Mouse (Mus musculus): Measurements from ENCODE around the gene Mylpf. TPM values are rescaled to one million over a fixed set of nuclear protein-coding genes. Genes with fewer than 3 reads are reported as not detected.
"Not testable (repeated sequence)": the region's sequence is repeated elsewhere in the genome, so short reads cannot be mapped to it uniquely, and the experiment has no call there.

Gene Mylpf
- 27.8 and 37.5 TPM in 2 replicates for polyA plus RNA-seq (2014; fragmentation: Nextera tagmentation; extraction: Ambion mirVana)

DNA sequence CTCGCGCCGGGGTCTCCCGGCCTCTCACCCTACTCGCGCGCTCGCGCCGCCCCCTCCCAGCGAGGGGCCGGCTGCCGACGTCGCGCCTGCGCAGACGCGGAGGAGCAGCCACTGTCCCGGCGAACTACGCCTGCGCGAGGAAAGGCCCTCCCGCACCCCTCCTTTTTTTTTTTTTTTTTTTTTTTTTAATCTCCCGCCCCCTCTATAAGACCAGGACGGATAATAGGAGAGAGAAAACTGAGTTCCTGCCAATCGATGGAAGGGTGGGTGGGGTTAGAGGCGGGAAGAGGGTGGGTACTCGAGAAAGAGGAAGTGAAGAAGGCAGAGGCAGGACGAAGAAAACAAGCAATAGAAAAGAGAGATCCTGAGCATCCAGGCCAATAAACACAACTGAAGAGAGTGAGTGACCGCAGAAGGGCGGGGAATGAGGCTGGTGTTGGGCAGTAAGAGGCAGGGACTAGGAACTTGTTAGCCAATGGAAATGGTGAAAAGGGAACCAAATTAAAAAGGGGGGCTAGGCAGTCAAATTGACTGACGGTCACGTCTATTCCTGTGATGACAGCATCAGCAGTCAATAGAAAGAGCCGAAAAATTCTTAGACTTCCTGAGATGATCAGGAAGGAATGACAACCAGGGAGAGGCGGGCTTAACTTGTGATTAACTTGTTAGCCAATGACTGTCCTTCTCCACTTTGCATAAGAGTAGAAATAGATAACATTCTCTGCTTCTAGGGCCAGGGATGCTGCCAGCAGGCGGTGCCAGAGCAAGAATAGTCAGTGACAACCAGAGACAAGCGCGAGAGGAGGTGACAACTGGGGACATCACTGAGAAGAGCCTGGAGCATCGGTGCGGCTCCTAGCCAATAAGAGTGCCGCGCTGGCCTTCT, at the start of gene Mylpf:
Gene Mylpf, plus strand, starts transcription at position 338 of the 886 bp plus-strand sequence.
- peak; percentile 88 for ATAC-seq (replicated peaks; ENCODE audit: insufficient number of reproducible peaks, low FRiP score, low TSS enrichment)
- WGBS (ENCODE audit: insufficient replicate concordance), result under 1% methylated on average over 44 of the region's 44 CpGs
- Histone ChIP-seq H3K9me3 (replicated peaks; ENCODE audit: control insufficient read depth, low read length) (no peaks in the 10 kb centered on the region), H3K27me3 (ENCODE audit: control insufficient read depth, insufficient read depth, low read length) (no peaks in the 10 kb centered on the region), H3K36me3 (ENCODE audit: control insufficient read depth, insufficient read depth, low read length) (no peaks in the 10 kb centered on the region), H3K4me2 (peak within 1 kb of the TSS; percentile 98), H3K4me3 (ENCODE audit: low read depth, low read length) (peak within 1 kb of the TSS; percentile 94), H3K4me1 (ENCODE audit: control insufficient read depth, insufficient read depth, low read length) (peaks cover 23% of the 10 kb centered on the region), H3K27ac (ENCODE audit: low read depth, low read length) (peak within 1 kb of the TSS; percentile 93), H3K9ac (ENCODE audit: low read depth, low read length) (peak within 1 kb of the TSS; percentile 93)

DNA sequence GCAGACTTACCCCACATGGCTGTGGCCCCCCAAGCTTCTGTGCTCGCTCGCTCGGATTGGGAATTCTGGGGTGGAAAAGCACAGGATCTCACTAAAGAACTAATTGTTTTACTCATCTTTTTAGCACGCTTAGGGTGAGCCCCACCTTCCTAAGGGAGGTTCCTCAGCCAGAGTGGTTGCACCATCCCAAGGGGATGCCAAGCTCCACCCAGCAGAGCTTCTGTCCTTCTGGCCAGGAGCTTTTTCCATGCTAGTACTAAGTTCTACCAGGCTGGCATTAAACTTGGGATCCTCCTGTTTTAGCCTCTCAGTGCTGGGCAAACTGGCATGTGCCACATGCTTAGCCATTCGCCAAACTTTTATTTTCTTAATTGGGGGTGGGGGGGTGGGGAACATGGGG, 46.1 kb upstream of the Mylpf start:
- 69% methylated on average over 5 of the region's 5 CpGs for WGBS (ENCODE audit: insufficient replicate concordance)
- no peak for ATAC-seq (replicated peaks; ENCODE audit: insufficient number of reproducible peaks, low FRiP score, low TSS enrichment)

DNA sequence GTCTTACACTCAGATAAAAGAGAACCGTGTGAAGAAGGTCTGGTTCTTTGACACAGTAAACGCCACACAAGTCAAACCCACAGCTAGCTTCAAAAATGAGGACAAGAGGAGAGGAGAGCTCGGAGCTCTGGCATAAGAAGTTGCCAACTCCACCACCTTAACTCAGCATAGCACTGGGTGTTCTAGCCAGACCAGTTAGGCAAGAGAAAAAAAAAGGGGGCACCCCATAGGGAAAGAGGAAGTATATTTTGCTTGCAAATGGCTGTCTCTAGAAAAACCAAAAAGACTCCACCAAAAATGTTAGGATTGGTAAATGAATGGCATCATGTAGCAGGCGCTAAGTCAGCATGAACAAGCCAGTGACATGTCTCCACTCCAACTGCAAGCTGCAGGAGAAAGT, 44.7 kb upstream of the Mylpf start:
- Histone ChIP-seq H3K4me3 (ENCODE audit: low read depth, low read length) (no peak overlapping the region), H3K4me2 (no peak overlapping the region), H3K27me3 (ENCODE audit: control insufficient read depth, insufficient read depth, low read length) (no peaks in the 10 kb centered on the region), H3K27ac (ENCODE audit: low read depth, low read length) (no peak overlapping the region), H3K36me3 (ENCODE audit: control insufficient read depth, insufficient read depth, low read length) (no peaks in the 10 kb centered on the region), H3K4me1 (ENCODE audit: control insufficient read depth, insufficient read depth, low read length) (no peaks in the 10 kb centered on the region), H3K9me3 (replicated peaks; ENCODE audit: control insufficient read depth, low read length) (no peaks in the 10 kb centered on the region), H3K9ac (ENCODE audit: low read depth, low read length) (no peak overlapping the region)
- 77% methylated on average over 4 of the region's 4 CpGs for WGBS (ENCODE audit: insufficient replicate concordance)
- ATAC-seq (replicated peaks; ENCODE audit: insufficient number of reproducible peaks, low FRiP score, low TSS enrichment), result no peak

More for the DNA sequence above, 46.1 kb upstream of the Mylpf start:
- H3K9me3 ChIP-seq (replicated peaks; ENCODE audit: control insufficient read depth, low read length), result no peaks in the 10 kb centered on the region
- no peak overlapping the region for H3K9ac ChIP-seq (ENCODE audit: low read depth, low read length)
- no peak overlapping the region for H3K4me2 ChIP-seq
- no peaks in the 10 kb centered on the region for H3K4me1 ChIP-seq (ENCODE audit: control insufficient read depth, insufficient read depth, low read length)
- H3K4me3 ChIP-seq (ENCODE audit: low read depth, low read length), result no peak overlapping the region
- no peaks in the 10 kb centered on the region for H3K36me3 ChIP-seq (ENCODE audit: control insufficient read depth, insufficient read depth, low read length)
- H3K27me3 ChIP-seq (ENCODE audit: control insufficient read depth, insufficient read depth, low read length), result no peaks in the 10 kb centered on the region
- no peak overlapping the region for H3K27ac ChIP-seq (ENCODE audit: low read depth, low read length)

DNA sequence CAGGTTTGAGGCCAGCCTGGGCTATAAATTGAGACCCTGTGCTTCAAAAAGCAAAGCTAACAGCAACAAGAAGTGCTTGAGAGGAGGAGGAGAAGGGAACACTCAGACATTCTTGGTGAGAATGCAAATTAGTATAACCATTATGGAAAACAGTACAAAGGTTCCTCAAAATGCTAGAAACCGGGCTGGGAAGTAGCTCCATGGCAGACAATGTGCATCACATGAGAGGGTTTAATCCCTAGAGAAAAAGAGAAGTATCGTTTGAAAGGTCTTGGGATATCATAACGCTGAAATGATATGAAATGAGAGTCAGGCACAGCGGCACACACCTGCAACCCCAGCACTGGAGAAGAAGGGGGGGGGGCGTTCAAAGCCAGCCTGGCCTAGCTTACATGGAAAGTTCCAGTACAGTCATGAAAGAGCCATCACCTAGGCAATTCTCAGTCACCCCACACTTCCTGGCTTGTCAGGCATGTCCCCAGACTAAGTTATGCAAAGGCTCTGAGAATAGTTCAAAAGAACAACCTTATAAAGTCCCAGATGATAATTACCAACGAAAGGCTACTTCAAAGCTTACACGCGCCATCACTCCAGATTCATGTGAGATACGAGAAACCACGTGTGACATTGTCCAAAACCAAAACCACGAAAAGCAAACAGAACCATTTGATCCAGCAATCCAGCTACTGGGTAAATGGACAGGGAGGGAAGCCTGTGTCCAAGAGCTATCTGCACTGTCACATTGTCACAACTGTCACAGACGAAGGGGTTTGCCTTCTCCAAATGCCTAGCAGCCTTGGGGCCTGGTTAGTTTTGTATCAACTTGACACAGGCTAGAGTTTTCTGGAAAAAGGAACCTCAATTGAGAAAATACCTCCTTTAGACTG, 42.8 kb upstream of the Mylpf start:
- Histone ChIP-seq H3K4me2 (no peak overlapping the region), H3K9me3 (replicated peaks; ENCODE audit: control insufficient read depth, low read length) (no peaks in the 10 kb centered on the region), H3K27me3 (ENCODE audit: control insufficient read depth, insufficient read depth, low read length) (no peaks in the 10 kb centered on the region), H3K27ac (ENCODE audit: low read depth, low read length) (no peak overlapping the region), H3K36me3 (ENCODE audit: control insufficient read depth, insufficient read depth, low read length) (no peaks in the 10 kb centered on the region), H3K9ac (ENCODE audit: low read depth, low read length) (no peak overlapping the region), H3K4me1 (ENCODE audit: control insufficient read depth, insufficient read depth, low read length) (no peaks in the 10 kb centered on the region), H3K4me3 (ENCODE audit: low read depth, low read length) (no peak overlapping the region)
- no peak for ATAC-seq (replicated peaks; ENCODE audit: insufficient number of reproducible peaks, low FRiP score, low TSS enrichment)
- 79% methylated on average over 12 of the region's 12 CpGs for WGBS (ENCODE audit: insufficient replicate concordance)

DNA sequence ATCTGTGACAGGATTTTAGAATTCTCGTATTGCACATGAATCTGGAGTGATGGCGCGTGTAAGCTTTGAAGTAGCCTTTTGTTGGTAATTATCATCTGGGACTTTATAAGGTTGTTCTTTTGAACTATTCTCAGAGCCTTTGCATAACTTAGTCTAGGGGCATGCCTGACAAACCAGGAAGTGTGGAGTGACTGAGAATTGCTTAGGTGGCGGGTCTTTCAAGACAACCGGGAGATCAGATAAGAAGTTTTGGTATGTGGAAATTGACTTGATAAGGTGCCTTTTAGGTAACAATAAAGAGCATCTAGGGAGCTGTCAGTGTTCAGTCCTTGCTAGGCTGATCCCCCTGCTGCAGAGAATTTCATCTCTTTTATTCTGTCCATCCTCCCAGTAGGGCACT, 42.2 kb upstream of the Mylpf start:
- Histone ChIP-seq H3K27me3 (ENCODE audit: control insufficient read depth, insufficient read depth, low read length) (no peaks in the 10 kb centered on the region), H3K27ac (ENCODE audit: low read depth, low read length) (no peak overlapping the region), H3K4me2 (no peak overlapping the region), H3K9me3 (replicated peaks; ENCODE audit: control insufficient read depth, low read length) (no peaks in the 10 kb centered on the region), H3K36me3 (ENCODE audit: control insufficient read depth, insufficient read depth, low read length) (no peaks in the 10 kb centered on the region), H3K4me1 (ENCODE audit: control insufficient read depth, insufficient read depth, low read length) (no peaks in the 10 kb centered on the region), H3K4me3 (ENCODE audit: low read depth, low read length) (no peak overlapping the region), H3K9ac (ENCODE audit: low read depth, low read length) (no peak overlapping the region)
- ATAC-seq (replicated peaks; ENCODE audit: insufficient number of reproducible peaks, low FRiP score, low TSS enrichment), result no peak
- 75% methylated on average over 5 of the region's 5 CpGs for WGBS (ENCODE audit: insufficient replicate concordance)

DNA sequence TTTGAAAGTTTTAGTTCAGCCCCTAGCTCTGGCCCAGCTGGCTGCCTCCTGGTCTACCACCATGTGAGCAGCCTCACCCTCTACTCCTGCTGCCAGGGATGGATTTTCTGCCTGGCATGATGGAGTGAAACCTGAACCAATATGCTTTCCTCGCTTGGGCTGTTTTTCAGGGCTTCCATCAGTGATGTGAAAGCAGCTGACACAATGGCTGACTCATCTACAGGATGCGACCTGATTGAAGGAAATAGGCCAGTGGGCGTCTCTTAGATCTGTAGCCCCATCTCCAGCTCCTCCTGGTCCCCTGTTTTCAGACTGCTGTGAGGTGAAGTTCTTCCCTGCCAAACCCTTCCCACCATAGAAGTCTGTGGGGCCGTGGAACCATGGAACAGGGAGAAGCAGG, 31.8 kb upstream of the Mylpf start:
- Histone ChIP-seq H3K9ac (ENCODE audit: low read depth, low read length) (no peak overlapping the region), H3K27ac (ENCODE audit: low read depth, low read length) (no peak overlapping the region), H3K4me3 (ENCODE audit: low read depth, low read length) (no peak overlapping the region), H3K27me3 (ENCODE audit: control insufficient read depth, insufficient read depth, low read length) (no peaks in the 10 kb centered on the region), H3K4me1 (ENCODE audit: control insufficient read depth, insufficient read depth, low read length) (no peaks in the 10 kb centered on the region), H3K36me3 (ENCODE audit: control insufficient read depth, insufficient read depth, low read length) (no peaks in the 10 kb centered on the region), H3K4me2 (no peak overlapping the region), H3K9me3 (replicated peaks; ENCODE audit: control insufficient read depth, low read length) (no peaks in the 10 kb centered on the region)
- no peak for ATAC-seq (replicated peaks; ENCODE audit: insufficient number of reproducible peaks, low FRiP score, low TSS enrichment)
- 63% methylated on average over 4 of the region's 4 CpGs for WGBS (ENCODE audit: insufficient replicate concordance)

DNA sequence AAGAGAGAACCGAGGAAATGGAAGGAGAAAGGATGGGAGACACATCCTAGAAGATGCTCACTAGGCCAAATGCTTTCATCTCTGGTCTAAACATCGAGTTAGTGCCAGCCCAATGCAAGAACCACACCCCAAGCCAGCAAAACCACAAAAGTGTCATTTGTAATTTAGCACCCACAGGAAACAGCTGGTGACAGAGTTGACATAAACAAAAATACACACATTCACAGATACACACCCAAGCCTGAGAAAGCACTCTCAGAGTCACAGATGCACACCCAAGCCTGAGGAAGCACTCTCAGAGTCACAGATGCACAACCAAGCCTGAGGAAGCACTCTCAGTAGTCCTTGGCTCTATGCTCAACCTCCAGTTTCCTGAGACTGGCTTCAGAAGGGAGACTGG, 27.9 kb upstream of the Mylpf start:
- Histone ChIP-seq H3K4me2 (no peak overlapping the region), H3K4me3 (ENCODE audit: low read depth, low read length) (no peak overlapping the region), H3K36me3 (ENCODE audit: control insufficient read depth, insufficient read depth, low read length) (no peaks in the 10 kb centered on the region), H3K9ac (ENCODE audit: low read depth, low read length) (no peak overlapping the region), H3K27ac (ENCODE audit: low read depth, low read length) (no peak overlapping the region), H3K9me3 (replicated peaks; ENCODE audit: control insufficient read depth, low read length) (no peaks in the 10 kb centered on the region), H3K4me1 (ENCODE audit: control insufficient read depth, insufficient read depth, low read length) (no peaks in the 10 kb centered on the region), H3K27me3 (ENCODE audit: control insufficient read depth, insufficient read depth, low read length) (no peaks in the 10 kb centered on the region)
- WGBS (ENCODE audit: insufficient replicate concordance), result 64% methylated on average over 2 of the region's 2 CpGs
- no peak for ATAC-seq (replicated peaks; ENCODE audit: insufficient number of reproducible peaks, low FRiP score, low TSS enrichment)

DNA sequence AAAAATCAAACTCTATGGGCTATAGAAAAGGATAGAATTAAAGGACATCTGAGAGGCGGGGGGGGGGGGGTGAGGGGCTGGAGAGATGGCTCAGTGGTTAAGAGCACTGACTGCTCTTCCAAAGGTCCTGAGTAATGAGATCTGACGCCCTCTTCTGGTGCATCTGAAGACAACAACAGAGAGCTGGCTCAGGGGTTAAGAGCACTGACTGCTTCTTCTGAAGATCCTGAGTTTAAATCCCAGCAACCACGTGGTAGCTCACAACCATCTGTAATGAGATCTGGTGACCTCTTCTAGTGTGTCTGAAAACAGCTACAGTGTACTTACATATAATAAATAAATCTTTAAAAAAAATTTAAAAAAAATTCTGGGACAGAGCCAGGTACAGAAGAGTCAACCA, 27.0 kb upstream of the Mylpf start:
- not testable (repeated sequence) for H3K9ac ChIP-seq (ENCODE audit: low read depth, low read length); H3K4me1 ChIP-seq (ENCODE audit: control insufficient read depth, insufficient read depth, low read length); H3K27me3 ChIP-seq (ENCODE audit: control insufficient read depth, insufficient read depth, low read length); H3K4me3 ChIP-seq (ENCODE audit: low read depth, low read length); H3K27ac ChIP-seq (ENCODE audit: low read depth, low read length); H3K9me3 ChIP-seq (replicated peaks; ENCODE audit: control insufficient read depth, low read length); H3K4me2 ChIP-seq; H3K36me3 ChIP-seq (ENCODE audit: control insufficient read depth, insufficient read depth, low read length); ATAC-seq (replicated peaks; ENCODE audit: insufficient number of reproducible peaks, low FRiP score, low TSS enrichment)
- 24% methylated on average over 3 of the region's 3 CpGs for WGBS (ENCODE audit: insufficient replicate concordance)
